Mouse (Mus musculus) liver, embryonic 13.5 days (tissue): ENCODE results near the gene Supt6. TPM values are rescaled to one million over a fixed set of nuclear protein-coding genes. Genes with fewer than 3 reads are reported as not detected.

Experiments used
- ATAC-seq: fragments of 200-750 bp; cut with Nextera tagmentation; 2 replicates; pipeline ENCODE4 v1.8.0; 2017; ENCODE audit warnings: low read depth, mild to moderate bottlenecking, moderate number of reproducible peaks, moderate library complexity
- DNase-seq: peaks from one replicate; pipeline ENCODE4 v3.0.0; 2022
- H3K27ac ChIP-seq: fragments of 300-500 bp; sonication (generic); 2 replicates; pipeline ENCODE4 v1.5.1; 2015; ENCODE audit warnings: moderate library complexity, mild to moderate bottlenecking, inconsistent platforms
- H3K27me3 ChIP-seq: fragments of 300-500 bp; sonication (generic); 2 replicates; pipeline ENCODE4 v1.6.1; 2015; ENCODE audit warnings: mild to moderate bottlenecking, inconsistent platforms
- H3K36me3 ChIP-seq: fragments of 300-500 bp; sonication (generic); 2 replicates; pipeline ENCODE4 v1.6.1; 2015; ENCODE audit warnings: mild to moderate bottlenecking, inconsistent platforms
- H3K4me1 ChIP-seq: fragments of 300-500 bp; sonication (generic); replicated peaks from 2 replicates; pipeline ENCODE4 v1.6.1; 2015; ENCODE audit warnings: inconsistent platforms
- H3K4me2 ChIP-seq: fragments of 300-500 bp; sonication (generic); 2 replicates; pipeline ENCODE4 v1.6.1; 2015; ENCODE audit warnings: inconsistent platforms, mild to moderate bottlenecking, moderate library complexity
- H3K4me3 ChIP-seq: fragments of 300-500 bp; sonication (generic); replicated peaks from 2 replicates; pipeline ENCODE4 v1.5.1; 2015; ENCODE audit warnings: mild to moderate bottlenecking, inconsistent platforms
- H3K9ac ChIP-seq: fragments of 300-500 bp; sonication (generic); 2 replicates; pipeline ENCODE4 v1.6.1; 2015; ENCODE audit warnings: mild to moderate bottlenecking, inconsistent platforms
- H3K9me3 ChIP-seq: fragments of 300-500 bp; sonication (generic); replicated peaks from 2 replicates; pipeline ENCODE4 v1.6.1; 2016; ENCODE audit warnings: inconsistent platforms
- WGBS: fragments of 180-500 bp; shearing (Covaris S2); methylation state at CpG from one replicate; pipeline ENCODE4 v1.1.7; 2015; ENCODE audit not compliant: insufficient replicate concordance; 5-methylcytosine and 5-hydroxymethylcytosine counted together
- polyA plus RNA-seq: library from polyadenylated mRNA; unstranded; fragments of >200 nt; fragmentation: Nextera tagmentation; extraction: Ambion mirVana; gene quantifications from 2 replicates; pipeline ENCODE4 v1.2.1, GENCODE M21; 2015

The Supt6 gene
- polyA plus RNA-seq, 1 experiment from 2014 or later = 9.8 TPM

DNA sequence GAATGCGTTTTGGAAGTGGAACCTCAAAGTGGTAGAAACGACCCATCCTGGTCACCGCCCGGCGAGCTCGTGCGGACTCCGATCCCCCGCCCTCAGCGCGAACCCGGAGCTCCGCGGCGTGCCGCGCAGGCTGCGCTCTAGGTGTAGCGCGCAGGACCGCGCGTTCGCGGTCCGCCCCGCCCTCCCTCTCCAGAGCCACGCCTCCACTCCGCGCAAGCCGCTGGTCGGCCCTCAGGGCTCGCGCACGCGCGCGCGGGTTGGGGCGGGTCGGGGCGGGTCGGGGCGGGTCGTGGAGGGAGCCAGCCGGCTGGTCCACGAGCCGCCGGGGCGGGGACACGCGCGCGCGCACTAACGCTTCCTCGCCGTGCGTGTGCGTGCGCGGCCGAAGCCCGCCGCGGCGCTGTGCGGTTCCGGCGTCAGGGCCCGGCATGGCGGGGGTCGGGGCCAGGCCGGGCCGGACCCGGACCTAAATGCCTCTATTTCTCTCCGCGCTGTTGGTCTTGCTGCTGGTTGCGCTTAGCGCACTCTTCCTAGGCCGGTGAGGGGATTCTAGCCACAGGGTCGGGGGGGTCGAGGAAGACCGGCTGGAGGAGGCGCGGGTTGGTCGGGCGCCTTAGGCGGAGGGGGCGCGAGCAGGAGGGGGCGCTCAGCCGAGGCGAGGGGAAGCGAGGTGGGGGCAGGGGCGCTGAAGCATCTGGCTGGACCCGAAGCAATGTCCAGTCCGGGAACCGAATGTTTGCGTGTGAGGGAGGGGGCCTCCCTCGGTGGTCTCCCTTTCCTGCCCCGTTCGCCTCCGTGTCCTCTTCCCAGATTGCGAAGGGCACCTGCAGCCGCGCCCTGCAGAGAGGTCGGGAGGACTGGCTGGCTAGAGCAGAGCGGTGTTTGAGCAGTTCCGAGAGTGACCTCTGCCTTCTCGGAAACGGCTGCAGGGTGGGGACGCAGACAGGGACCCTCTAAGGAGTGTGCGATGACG is 15.9 kb upstream of the Supt6 start, which contains the start of gene 2610507B11Rik:
2610507B11Rik (plus strand) TSS at position 373 of the 973 bp plus-strand sequence.
- peak; percentile 98 for ATAC-seq
- peak within 1 kb of the TSS; percentile 92 for H3K4me3 ChIP-seq
- DNase-seq = peak; percentile 89
- peaks cover 25% of the 10 kb centered on the region for H3K4me1 ChIP-seq
- H3K36me3 ChIP-seq = peaks cover 33% of the 10 kb centered on the region
- peak within 1 kb of the TSS; percentile 97 for H3K4me2 ChIP-seq
- H3K27me3 ChIP-seq = no peaks in the 10 kb centered on the region
- peak within 1 kb of the TSS; percentile 93 for H3K9ac ChIP-seq
- no peaks in the 10 kb centered on the region for H3K9me3 ChIP-seq
- under 1% methylated on average over 110 of the region's 115 CpGs for WGBS
- H3K27ac ChIP-seq = peak within 1 kb of the TSS; percentile 84

DNA sequence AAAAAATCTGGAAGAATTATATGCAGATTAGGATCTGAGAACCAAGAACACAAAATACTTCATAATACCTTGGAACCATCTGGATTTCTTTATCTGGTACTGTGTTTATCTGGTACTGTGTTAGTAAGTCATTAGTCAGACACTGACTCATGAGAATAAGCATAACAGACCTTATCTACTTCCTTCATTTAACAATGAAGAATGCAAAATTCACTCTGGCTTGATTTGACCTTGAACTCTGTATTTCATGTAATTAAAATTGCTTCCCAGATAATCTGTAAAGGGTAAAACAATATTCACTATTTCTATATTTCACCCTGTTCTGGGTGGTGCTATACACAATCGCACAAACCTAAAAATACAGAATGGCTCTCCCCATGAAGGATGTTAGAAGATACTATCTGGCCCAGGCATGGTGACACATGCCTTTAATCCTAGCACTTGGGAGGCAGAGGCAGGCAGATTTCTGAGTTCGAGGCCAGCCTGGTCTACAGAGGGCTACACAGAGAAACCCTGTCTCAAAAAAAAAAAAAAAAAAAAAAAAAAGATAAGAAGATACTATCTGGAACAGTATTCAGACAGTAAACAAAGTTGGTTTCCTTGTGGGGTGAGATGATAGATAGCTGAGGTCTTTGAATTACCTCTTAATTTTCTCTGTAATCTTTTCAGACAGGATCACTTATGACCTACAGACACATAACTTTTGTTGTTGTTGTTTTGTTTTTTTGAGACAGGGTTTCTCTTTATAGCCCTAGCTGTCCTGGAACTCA is 14.9 kb upstream of the Supt6 start:
- ATAC-seq = no peak
- Histone ChIP-seq H3K27ac (no peak overlapping the region), H3K4me2 (peak overlapping the region; percentile 97), H3K36me3 (peaks cover 24% of the 10 kb centered on the region), H3K27me3 (no peaks in the 10 kb centered on the region), H3K4me1 (peaks cover 25% of the 10 kb centered on the region), H3K9me3 (no peaks in the 10 kb centered on the region), H3K9ac (peak overlapping the region; percentile 55), H3K4me3 (peak overlapping the region; percentile 92)
- WGBS = 87% methylated on average over 2 of the region's 2 CpGs
- DNase-seq = no peak

DNA sequence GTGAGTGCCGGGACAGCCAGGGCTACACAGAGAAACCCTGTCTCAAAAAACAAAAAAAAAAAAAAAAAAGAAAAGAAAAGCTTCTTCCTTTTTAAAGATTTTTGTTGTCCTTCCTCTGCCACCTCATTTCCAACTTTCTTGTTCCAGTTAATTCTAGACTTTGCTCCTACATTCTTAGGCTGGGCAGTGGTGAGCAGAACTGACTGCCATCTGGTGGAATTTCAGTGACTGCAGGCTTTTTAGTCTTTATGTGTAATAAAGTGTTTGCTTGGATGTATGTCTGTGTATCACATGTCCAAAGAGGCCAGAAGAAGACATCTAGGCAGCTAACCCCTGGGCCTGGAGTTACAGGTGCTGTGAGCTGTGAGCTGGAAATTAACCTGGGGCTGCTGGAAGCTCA is 10.8 kb upstream of the Supt6 start:
- H3K4me1 ChIP-seq = 0 out of 2 replicates have a peak, but pooled peaks cover 2% of the 10 kb centered on the region
- WGBS = 89% methylated on average over 1 of the region's 1 CpGs
- DNase-seq = no peak

DNA sequence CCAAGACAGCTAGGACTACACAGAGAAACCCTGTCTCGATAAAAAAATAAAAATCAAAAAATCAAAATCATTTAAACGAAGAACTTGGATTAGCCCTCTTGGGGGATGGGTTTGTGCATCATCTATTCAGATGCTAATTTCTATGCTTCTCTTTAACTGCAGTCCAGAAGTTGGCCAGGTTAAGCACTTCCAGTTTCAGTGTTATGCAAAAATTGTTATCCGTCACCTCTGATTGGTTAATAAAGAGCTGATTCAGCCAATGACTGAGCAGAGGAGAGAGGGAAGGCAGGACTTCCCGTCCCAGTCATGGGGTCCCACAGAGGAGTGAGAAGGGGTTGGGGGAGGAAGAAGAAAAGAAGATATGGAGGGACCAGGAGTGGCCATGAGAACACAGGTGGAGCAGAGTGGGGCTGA is 1.9 kb upstream of the Supt6 start:
- H3K9ac ChIP-seq = peak overlapping the region; percentile 10; the same call in 1 of the 2 replicates
- H3K4me2 ChIP-seq = peak overlapping the region; percentile 80
- 44% methylated on average over 4 of the region's 4 CpGs for WGBS
- no peak overlapping the region; the same call in 1 of the 2 replicates for H3K27ac ChIP-seq
- H3K4me3 ChIP-seq = peak overlapping the region; percentile 30
- H3K9me3 ChIP-seq = no peaks in the 10 kb centered on the region
- peaks cover 19% of the 10 kb centered on the region for H3K36me3 ChIP-seq
- ATAC-seq (no peak), DNase-seq (peak; percentile 44)
- H3K4me1 ChIP-seq = peaks cover 48% of the 10 kb centered on the region
- no peaks in the 10 kb centered on the region for H3K27me3 ChIP-seq

More for the DNA sequence above, 10.8 kb upstream of the Supt6 start:
- peaks cover 32% of the 10 kb centered on the region for H3K36me3 ChIP-seq
- no peak for ATAC-seq
- no peaks in the 10 kb centered on the region for H3K27me3 ChIP-seq
- H3K9me3 ChIP-seq = no peaks in the 10 kb centered on the region
- no peak overlapping the region for H3K9ac ChIP-seq
- H3K27ac ChIP-seq = no peak overlapping the region
- no peak overlapping the region for H3K4me2 ChIP-seq
- no peak overlapping the region for H3K4me3 ChIP-seq

DNA sequence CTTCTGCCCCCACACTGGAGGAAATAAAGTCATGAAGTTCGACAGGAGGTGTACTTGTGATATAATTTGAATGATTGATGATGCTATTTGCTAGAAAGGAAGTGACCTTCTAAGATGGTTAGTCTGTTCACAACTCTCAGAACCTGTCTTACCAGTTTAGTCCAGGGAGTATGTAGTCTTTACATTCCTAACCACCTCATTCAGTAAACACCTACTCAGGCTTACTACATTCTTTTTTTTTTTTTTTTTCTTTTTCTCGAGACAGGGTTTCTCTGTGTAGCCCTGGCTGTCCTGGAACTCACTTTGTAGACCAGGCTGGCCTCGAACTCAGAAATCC is 1.2 kb upstream of the Supt6 start:
- no peak for DNase-seq
- Histone ChIP-seq H3K36me3 (peaks cover 12% of the 10 kb centered on the region), H3K4me2 (peak overlapping the region; percentile 80), H3K9me3 (no peaks in the 10 kb centered on the region), H3K4me3 (peak overlapping the region; percentile 88), H3K27ac (no peak overlapping the region), H3K9ac (no peak overlapping the region), H3K4me1 (peaks cover 50% of the 10 kb centered on the region), H3K27me3 (no peaks in the 10 kb centered on the region)
- ATAC-seq = no peak
- WGBS = 53% methylated on average over 3 of the region's 3 CpGs

DNA sequence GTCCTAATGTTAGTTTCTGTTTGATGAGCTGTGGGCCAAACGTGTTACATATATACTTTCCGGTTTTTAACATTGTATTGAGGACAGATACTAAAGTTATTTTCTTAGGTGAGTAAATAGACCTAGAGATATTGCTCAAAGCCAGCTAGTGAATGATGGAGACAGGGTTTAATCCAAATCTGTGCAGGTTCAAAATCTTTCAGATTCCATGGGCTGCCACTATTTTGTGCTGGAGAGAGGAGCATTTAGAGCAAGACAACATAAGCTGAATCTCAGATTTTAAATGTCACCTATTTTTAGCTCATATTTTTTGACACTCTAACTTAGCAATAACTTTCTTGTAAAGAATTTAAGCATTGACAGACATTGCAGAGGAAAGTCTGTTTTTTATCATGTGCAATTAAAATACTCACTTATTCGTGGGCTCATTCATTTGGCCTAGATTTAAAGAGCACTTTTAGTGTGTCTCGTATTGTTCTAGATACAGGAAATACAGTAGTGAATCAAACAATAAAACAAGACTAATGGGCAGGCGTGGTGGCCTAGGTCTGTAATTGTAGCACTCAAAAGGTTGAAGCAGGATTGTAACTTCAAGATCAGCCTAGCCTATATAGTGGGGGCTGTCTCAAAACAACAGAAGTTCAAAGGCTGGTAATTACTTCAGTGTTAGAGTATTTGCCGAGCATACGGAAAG is 678 bp upstream of the Supt6 start:
- peaks cover 54% of the 10 kb centered on the region for H3K4me1 ChIP-seq
- peak overlapping the region; percentile 90 for H3K9ac ChIP-seq
- H3K4me3 ChIP-seq = peak overlapping the region; percentile 88
- ATAC-seq = no peak
- H3K27ac ChIP-seq = peak overlapping the region; percentile 95
- H3K9me3 ChIP-seq = no peaks in the 10 kb centered on the region
- H3K36me3 ChIP-seq = peaks cover 7% of the 10 kb centered on the region; the same call in 1 of the 2 replicates
- H3K27me3 ChIP-seq = no peaks in the 10 kb centered on the region
- no peak for DNase-seq
- peak overlapping the region; percentile 80 for H3K4me2 ChIP-seq
- WGBS = 48% methylated on average over 7 of the region's 7 CpGs

DNA sequence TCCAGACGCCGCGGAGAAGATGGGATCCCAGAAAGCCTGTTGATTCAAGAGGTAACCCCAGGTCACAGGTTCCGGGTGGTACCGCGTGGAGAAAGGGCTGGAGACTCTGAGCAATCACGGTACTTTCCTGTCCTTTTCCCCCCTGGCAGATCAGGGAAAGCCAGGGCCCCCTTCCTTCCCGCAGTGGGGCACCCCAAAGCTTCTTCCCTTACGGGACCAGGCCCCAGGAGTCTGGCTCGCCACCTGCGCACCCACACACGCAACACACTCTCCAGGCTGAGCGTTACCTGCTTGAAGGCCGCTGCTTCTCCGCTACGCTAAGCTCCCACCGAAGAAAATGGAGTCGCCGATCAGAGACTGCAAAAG is 543 bp downstream of the Supt6 start:
- H3K27ac ChIP-seq = peak overlapping the region; percentile 95
- no peak for DNase-seq
- H3K9me3 ChIP-seq = no peaks in the 10 kb centered on the region
- H3K36me3 ChIP-seq = peaks cover 8% of the 10 kb centered on the region
- peaks cover 54% of the 10 kb centered on the region for H3K4me1 ChIP-seq
- WGBS = under 1% methylated on average over 19 of the region's 19 CpGs
- H3K4me3 ChIP-seq = peak overlapping the region; percentile 88
- ATAC-seq = peak; percentile 24
- peak overlapping the region; percentile 90 for H3K9ac ChIP-seq
- no peaks in the 10 kb centered on the region for H3K27me3 ChIP-seq
- H3K4me2 ChIP-seq = peak overlapping the region; percentile 80

DNA sequence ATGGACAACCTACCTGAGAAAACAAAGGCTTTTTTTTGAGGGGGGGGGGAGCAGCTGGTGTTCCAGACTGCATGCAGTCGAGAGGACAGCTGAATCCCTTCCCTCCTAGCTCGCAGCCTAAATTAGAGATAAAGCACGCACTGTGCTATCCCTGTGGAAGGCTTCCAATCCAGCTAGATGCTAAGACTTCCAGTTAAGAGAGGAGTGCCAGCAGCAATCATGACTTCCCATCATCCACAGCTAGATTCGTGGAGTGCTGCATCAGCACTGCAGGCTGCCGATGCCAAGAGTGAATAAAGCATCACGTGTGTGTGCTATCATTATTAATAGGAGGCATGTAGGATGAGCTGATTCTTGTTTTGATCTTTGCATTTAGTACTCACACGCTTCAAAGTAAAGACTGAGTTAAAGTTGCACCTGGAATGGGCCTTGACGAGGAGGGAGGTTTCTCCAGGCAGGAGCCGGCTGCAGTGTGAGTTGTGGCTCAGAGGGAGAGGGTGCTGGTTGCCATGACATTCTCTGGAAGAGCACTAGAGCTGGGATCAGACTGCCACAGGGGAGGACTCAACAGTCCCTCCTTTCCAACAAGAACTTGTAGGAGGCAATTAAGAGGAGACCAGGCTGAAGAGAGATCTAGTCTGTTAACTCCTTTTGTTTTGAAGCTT is 5.5 kb downstream of the Supt6 start:
- Histone ChIP-seq H3K4me2 (no peak overlapping the region), H3K9ac (no peak overlapping the region), H3K9me3 (no peaks in the 10 kb centered on the region), H3K4me1 (peaks cover 30% of the 10 kb centered on the region), H3K27me3 (no peaks in the 10 kb centered on the region), H3K27ac (no peak overlapping the region), H3K4me3 (no peak overlapping the region), H3K36me3 (peaks cover 33% of the 10 kb centered on the region)
- 85% methylated on average over 9 of the region's 9 CpGs for WGBS
- ATAC-seq (no peak), DNase-seq (no peak)

DNA sequence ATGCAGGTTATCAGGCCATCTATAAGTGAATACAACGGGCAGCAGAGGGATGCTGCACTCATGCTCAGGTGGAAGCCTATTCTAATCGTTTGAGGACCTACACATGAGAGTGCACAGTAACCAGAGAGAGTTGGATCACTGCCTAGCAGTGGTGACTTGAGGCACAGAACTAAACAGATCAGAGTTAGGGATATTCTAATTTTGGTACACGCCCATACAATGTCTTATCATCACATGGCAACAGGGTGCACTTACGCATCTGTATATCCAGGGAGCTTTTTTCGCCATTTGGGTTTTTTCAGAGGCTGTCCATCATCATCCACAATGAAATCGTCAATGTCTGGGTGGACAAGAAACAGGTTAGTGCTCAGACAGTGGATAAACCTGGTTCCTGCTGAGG is 14.3 kb downstream of the Supt6 start:
- WGBS = 72% methylated on average over 6 of the region's 6 CpGs
- Histone ChIP-seq H3K4me2 (no peak overlapping the region), H3K27ac (no peak overlapping the region), H3K9ac (no peak overlapping the region), H3K27me3 (no peaks in the 10 kb centered on the region), H3K4me3 (no peak overlapping the region), H3K9me3 (no peaks in the 10 kb centered on the region), H3K4me1 (peaks cover 7% of the 10 kb centered on the region), H3K36me3 (peaks cover 84% of the 10 kb centered on the region)
- ATAC-seq = no peak
- no peak for DNase-seq

DNA sequence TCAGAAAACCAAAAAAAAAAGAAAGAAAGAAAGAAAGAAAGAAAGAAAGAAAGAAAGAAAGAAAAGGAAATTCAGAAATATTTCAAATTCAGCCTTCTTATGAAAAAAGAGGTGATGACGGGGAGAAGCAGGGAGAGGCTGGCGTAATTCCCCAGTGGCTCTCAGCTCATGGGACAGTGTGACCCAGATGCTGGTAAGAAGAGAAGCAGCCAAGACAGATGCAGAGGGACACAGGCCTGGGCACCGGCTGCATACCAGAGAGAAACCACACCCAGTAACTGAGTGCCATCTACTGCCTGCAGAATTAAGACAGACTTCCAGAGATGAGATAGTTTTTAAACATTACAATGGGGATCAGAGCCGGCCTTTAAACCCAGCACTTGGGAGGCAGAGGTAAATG is 22.2 kb downstream of the Supt6 start:
- Histone ChIP-seq H3K4me3 (no peak overlapping the region), H3K27ac (no peak overlapping the region), H3K4me1 (no peaks in the 10 kb centered on the region), H3K27me3 (no peaks in the 10 kb centered on the region), H3K36me3 (peaks cover 98% of the 10 kb centered on the region), H3K4me2 (no peak overlapping the region), H3K9ac (no peak overlapping the region), H3K9me3 (no peaks in the 10 kb centered on the region)
- ATAC-seq (no peak), DNase-seq (no peak)
- 80% methylated on average over 4 of the region's 4 CpGs for WGBS
